Mouse (Mus musculus) heart, embryonic 16.5 days (tissue): ENCODE results near the gene Fbxw8. TPM values are rescaled to one million over a fixed set of nuclear protein-coding genes. Genes with fewer than 3 reads are reported as not detected.
A peak's percentile ranks its signal among the peaks of the same experiment; 100 is the strongest.

Experiments used
- ATAC-seq: fragments of 200-750 bp; cut with Nextera tagmentation; replicated peaks from 2 replicates; pipeline ENCODE4 v1.8.0; 2017; ENCODE audit warnings: moderate number of reproducible peaks; ENCODE audit not compliant: insufficient read depth, low FRiP score; ENCODE audit errors: extremely low read depth
- H3K27ac ChIP-seq: fragments of 300-500 bp; sonication (generic); 2 replicates; pipeline ENCODE4 v1.5.1; 2014; ENCODE audit warnings: mild to moderate bottlenecking, low read length, control low read depth, moderate library complexity
- H3K27me3 ChIP-seq: fragments of 300-500 bp; sonication (generic); 2 replicates; pipeline ENCODE4 v1.6.1; 2014; ENCODE audit warnings: low read length, mixed read lengths; ENCODE audit not compliant: control insufficient read depth, insufficient read depth
- H3K36me3 ChIP-seq: fragments of 300-500 bp; sonication (generic); 2 replicates; pipeline ENCODE4 v1.6.1; 2014; ENCODE audit not compliant: control insufficient read depth, insufficient read depth
- H3K4me1 ChIP-seq: fragments of 300-500 bp; sonication (generic); 2 replicates; pipeline ENCODE4 v1.6.1; 2014; ENCODE audit warnings: low read length, mixed read lengths; ENCODE audit not compliant: control insufficient read depth, insufficient read depth
- H3K4me2 ChIP-seq: fragments of 300-500 bp; sonication (generic); 2 replicates; pipeline ENCODE4 v1.6.1; 2014; ENCODE audit warnings: low read depth, mild to moderate bottlenecking, control low read depth, low read length
- H3K4me3 ChIP-seq: fragments of 300-500 bp; sonication (generic); 2 replicates; pipeline ENCODE4 v1.5.1; 2014; ENCODE audit warnings: mild to moderate bottlenecking, control low read depth, low read length
- H3K9ac ChIP-seq: fragments of 300-500 bp; sonication (generic); 2 replicates; pipeline ENCODE4 v1.6.1; 2014; ENCODE audit warnings: low read length, control low read depth
- H3K9me3 ChIP-seq: fragments of 300-500 bp; sonication (generic); replicated peaks from 2 replicates; pipeline ENCODE4 v1.6.1; 2016; ENCODE audit warnings: low read length; ENCODE audit not compliant: control insufficient read depth
- WGBS: fragments of 180-500 bp; shearing (Covaris S2); extraction: QIAGEN DNeasy Blood & Tissue Kit; methylation state at CpG from one replicate; pipeline ENCODE4 v1.1.7; 2014; 5-methylcytosine and 5-hydroxymethylcytosine counted together
- polyA plus RNA-seq: library from polyadenylated mRNA; unstranded; fragments of >200 nt; fragmentation: Nextera tagmentation; extraction: Ambion mirVana; gene quantifications from 2 replicates; pipeline ENCODE4 v1.2.1, GENCODE M21; 2015

Fbxw8 gene
- polyA plus RNA-seq, 1 experiment from 2014 or later: 18.6 TPM

GRCm38 (mm10) chr5:118090837-118091236, 64.4 kb downstream of the Fbxw8 start:
- no peaks in the 10 kb centered on the region for H3K27me3 ChIP-seq
- peaks cover 2% of the 10 kb centered on the region; the same call in 1 of the 2 replicates for H3K9me3 ChIP-seq
- peaks cover 18% of the 10 kb centered on the region for H3K4me1 ChIP-seq
- H3K36me3 ChIP-seq: peaks cover 26% of the 10 kb centered on the region
- H3K9ac ChIP-seq: no peak overlapping the region
- H3K4me3 ChIP-seq: no peak overlapping the region
- H3K4me2 ChIP-seq: no peak overlapping the region
- no peak for ATAC-seq
- H3K27ac ChIP-seq: no peak overlapping the region
- WGBS: 89% methylated on average over 2 of the region's 2 CpGs

- H3K9me3 ChIP-seq: peaks cover 2% of the 10 kb centered on the region; the same call in 1 of the 2 replicates
- H3K36me3 ChIP-seq: peaks cover 21% of the 10 kb centered on the region
- no peak overlapping the region for H3K4me3 ChIP-seq
- peaks cover 24% of the 10 kb centered on the region for H3K4me1 ChIP-seq
- H3K27me3 ChIP-seq: no peaks in the 10 kb centered on the region
- no peak overlapping the region for H3K9ac ChIP-seq
- WGBS: 93% methylated on average over 6 of the region's 6 CpGs
- ATAC-seq: no peak
- H3K4me2 ChIP-seq: no peak overlapping the region
- no peak overlapping the region for H3K27ac ChIP-seq
These were observed 65.2 kb downstream of the Fbxw8 start for GRCm38 (mm10) chr5:118090101-118090500.

- peak; percentile 83 for ATAC-seq
- Histone ChIP-seq H3K4me2 (peak overlapping the region; percentile 44), H3K4me1 (peaks cover 30% of the 10 kb centered on the region)
These were observed 66.2 kb downstream of the Fbxw8 start for GRCm38 (mm10) chr5:118089102-118089501.

GRCm38 (mm10) chr5:118086956-118087355, 68.3 kb downstream of the Fbxw8 start:
- Histone ChIP-seq H3K4me1 (peaks cover 39% of the 10 kb centered on the region), H3K9me3 (peaks cover 2% of the 10 kb centered on the region; the same call in 1 of the 2 replicates), H3K4me3 (no peak overlapping the region), H3K4me2 (no peak overlapping the region), H3K27me3 (no peaks in the 10 kb centered on the region), H3K27ac (no peak overlapping the region), H3K36me3 (peaks cover 14% of the 10 kb centered on the region), H3K9ac (no peak overlapping the region)
- no peak for ATAC-seq
- 52% methylated on average over 7 of the region's 7 CpGs for WGBS

More at GRCm38 (mm10) chr5:118089102-118089501, 66.2 kb downstream of the Fbxw8 start:
- H3K36me3 ChIP-seq: peaks cover 21% of the 10 kb centered on the region
- H3K27me3 ChIP-seq: no peaks in the 10 kb centered on the region
- H3K9me3 ChIP-seq: peaks cover 2% of the 10 kb centered on the region; the same call in 1 of the 2 replicates
- 46% methylated on average over 7 of the region's 7 CpGs for WGBS
- H3K27ac ChIP-seq: peak overlapping the region; percentile 33
- no peak overlapping the region for H3K4me3 ChIP-seq
- H3K9ac ChIP-seq: 0 out of 2 replicates have a peak overlapping the region, but pooled peaks have one; percentile 21

- 68% methylated on average over 7 of the region's 7 CpGs for WGBS
- no peak overlapping the region for H3K27ac ChIP-seq
- H3K4me2 ChIP-seq: no peak overlapping the region
- no peaks in the 10 kb centered on the region for H3K9me3 ChIP-seq
- no peaks in the 10 kb centered on the region for H3K27me3 ChIP-seq
- no peak for ATAC-seq
- no peak overlapping the region for H3K9ac ChIP-seq
- H3K4me3 ChIP-seq: no peak overlapping the region
- no peaks in the 10 kb centered on the region for H3K36me3 ChIP-seq
- H3K4me1 ChIP-seq: peaks cover 46% of the 10 kb centered on the region
These were observed 70.0 kb downstream of the Fbxw8 start for GRCm38 (mm10) chr5:118085313-118085712.

GRCm38 (mm10) chr5:118084171-118084727, 71.0 kb downstream of the Fbxw8 start:
- Histone ChIP-seq H3K27me3 (no peaks in the 10 kb centered on the region), H3K9me3 (no peaks in the 10 kb centered on the region), H3K27ac (no peak overlapping the region), H3K4me3 (no peak overlapping the region), H3K4me1 (peaks cover 38% of the 10 kb centered on the region), H3K4me2 (no peak overlapping the region), H3K9ac (no peak overlapping the region), H3K36me3 (no peaks in the 10 kb centered on the region)
- WGBS: 48% methylated on average over 10 of the region's 10 CpGs
- ATAC-seq: no peak

- Histone ChIP-seq H3K4me3 (no peak overlapping the region), H3K36me3 (no peaks in the 10 kb centered on the region), H3K27me3 (no peaks in the 10 kb centered on the region), H3K9ac (0 out of 2 replicates have a peak overlapping the region, but pooled peaks have one; percentile 5), H3K4me2 (no peak overlapping the region), H3K4me1 (peaks cover 38% of the 10 kb centered on the region), H3K9me3 (no peaks in the 10 kb centered on the region), H3K27ac (peak overlapping the region; percentile 4)
- 60% methylated on average over 12 of the region's 12 CpGs for WGBS
- no peak for ATAC-seq
These were observed 72.1 kb downstream of the Fbxw8 start for GRCm38 (mm10) chr5:118083060-118083638.

GRCm38 (mm10) chr5:118081996-118082395, 73.3 kb downstream of the Fbxw8 start:
- Histone ChIP-seq H3K9ac (no peak overlapping the region), H3K27ac (no peak overlapping the region), H3K4me2 (no peak overlapping the region), H3K27me3 (no peaks in the 10 kb centered on the region), H3K4me3 (no peak overlapping the region), H3K9me3 (no peaks in the 10 kb centered on the region), H3K36me3 (no peaks in the 10 kb centered on the region), H3K4me1 (peaks cover 38% of the 10 kb centered on the region)
- WGBS: 52% methylated on average over 6 of the region's 6 CpGs
- ATAC-seq: peak; percentile 38; the same call in 1 of the 2 replicates

- WGBS: 72% methylated on average over 9 of the region's 9 CpGs
- no peaks in the 10 kb centered on the region for H3K36me3 ChIP-seq
- no peaks in the 10 kb centered on the region for H3K27me3 ChIP-seq
- H3K9me3 ChIP-seq: no peaks in the 10 kb centered on the region
- no peak overlapping the region for H3K4me2 ChIP-seq
- peak; percentile 49 for ATAC-seq
- peaks cover 44% of the 10 kb centered on the region for H3K4me1 ChIP-seq
- H3K27ac ChIP-seq: no peak overlapping the region
- H3K4me3 ChIP-seq: no peak overlapping the region
- H3K9ac ChIP-seq: no peak overlapping the region
These were observed 73.8 kb downstream of the Fbxw8 start for GRCm38 (mm10) chr5:118081374-118081949.
